Mouse (Mus musculus) left cerebral cortex, adult 9 months (tissue): ENCODE measurements at regions not wholly inside any gene's neighbourhood (a gene's known extent, or its start where the extent isn't known, plus 50 kb on each side); places are given as distances from the start of the nearest gene placed in this dataset.

ENCODE experiments used
- DNase-seq, 2 experiments: peaks; one replicate each; pipeline ENCODE4 v3.0.0; 2022; ENCODE audit warnings: low spot score in 2 of 2

GRCm38 (mm10) chr8:127662776-127663499, 599.2 kb downstream of the Pard3 start:
- DNase-seq: no peak

GRCm38 (mm10) chr8:127666606-127667005, 602.9 kb downstream of the Pard3 start:
- DNase-seq: no peak

- no peak for DNase-seq
These were observed 605.3 kb downstream of the Pard3 start for GRCm38 (mm10) chr8:127668991-127669390.

- DNase-seq: no peak
These were observed 610.4 kb downstream of the Pard3 start for GRCm38 (mm10) chr8:127674063-127674462.

- DNase-seq: peak in 1 of 2 experiments; percentile 38
These were observed 611.7 kb downstream of the Pard3 start for GRCm38 (mm10) chr8:127675377-127675776.

GRCm38 (mm10) chr8:127680205-127680604, 616.5 kb downstream of the Pard3 start:
- no peak for DNase-seq

- peak in 1 of 2 experiments; percentile 40 for DNase-seq
These were observed 620.5 kb downstream of the Pard3 start for GRCm38 (mm10) chr8:127684213-127684612.

GRCm38 (mm10) chr8:127690792-127691191, 627.1 kb downstream of the Pard3 start:
- no peak for DNase-seq

GRCm38 (mm10) chr8:127698404-127698803, 634.7 kb downstream of the Pard3 start:
- peak in 1 of 2 experiments; percentile 33 for DNase-seq

- DNase-seq: no peak
These were observed 640.7 kb downstream of the Pard3 start for GRCm38 (mm10) chr8:127704406-127704805.

GRCm38 (mm10) chr8:127706051-127706835, 642.5 kb downstream of the Pard3 start:
- peak; percentile 47 to 89 for DNase-seq

- DNase-seq: no peak
These were observed 645.7 kb downstream of the Pard3 start for GRCm38 (mm10) chr8:127709439-127709838.

- DNase-seq: no peak
These were observed 643.3 kb upstream of the Nrp1 start for GRCm38 (mm10) chr8:127715097-127715496.

GRCm38 (mm10) chr8:127717969-127718368, 640.4 kb upstream of the Nrp1 start:
- DNase-seq: no peak

GRCm38 (mm10) chr8:127719881-127720280, 638.5 kb upstream of the Nrp1 start:
- DNase-seq: no peak

- DNase-seq: no peak
These were observed 637.7 kb upstream of the Nrp1 start for GRCm38 (mm10) chr8:127720593-127721290.

- DNase-seq: no peak
These were observed 636.8 kb upstream of the Nrp1 start for GRCm38 (mm10) chr8:127721624-127722023.

- peak in 1 of 2 experiments; percentile 6 for DNase-seq
These were observed 624.3 kb upstream of the Nrp1 start for GRCm38 (mm10) chr8:127734059-127734458.

GRCm38 (mm10) chr8:127742236-127742635, 616.2 kb upstream of the Nrp1 start:
- no peak for DNase-seq

GRCm38 (mm10) chr8:127745221-127745620, 613.2 kb upstream of the Nrp1 start:
- DNase-seq: no peak

GRCm38 (mm10) chr8:127746456-127746855, 611.9 kb upstream of the Nrp1 start:
- DNase-seq: no peak

GRCm38 (mm10) chr8:127752871-127753270, 605.5 kb upstream of the Nrp1 start:
- no peak for DNase-seq
